Mouse (Mus musculus) intestine, embryonic 14.5 days (tissue): ENCODE measurements around the gene Pramel5. TPM values are rescaled to one million over a fixed set of nuclear protein-coding genes. Genes with fewer than 3 reads are reported as not detected.
"Not testable (repeated sequence)": the region's sequence is repeated elsewhere in the genome, so short reads cannot be mapped to it uniquely, and the experiment has no call there.

Source experiments
- ATAC-seq: fragments of 200-750 bp; cut with Nextera tagmentation; replicated peaks from 2 replicates; pipeline ENCODE4 v1.8.0; 2017; ENCODE audit warnings: low read depth, moderate number of reproducible peaks, moderate TSS enrichment, moderate library complexity; ENCODE audit not compliant: low FRiP score, low TSS enrichment
- DNase-seq: peaks from one replicate; pipeline ENCODE4 v3.0.0-alpha.2; 2018; ENCODE audit warnings: low spot score
- H3K27ac ChIP-seq: fragments of 300-500 bp; sonication (generic); 2 replicates; pipeline ENCODE4 v1.5.1; 2014; ENCODE audit warnings: low read depth, mild to moderate bottlenecking, control low read depth
- H3K27me3 ChIP-seq: fragments of 300-500 bp; sonication (generic); replicated peaks from 2 replicates; pipeline ENCODE4 v1.6.1; 2014; ENCODE audit warnings: low read length, control low read depth; ENCODE audit not compliant: control insufficient read depth, insufficient read depth
- H3K36me3 ChIP-seq: fragments of 300-500 bp; sonication (generic); 2 replicates; pipeline ENCODE4 v1.6.1; 2014; ENCODE audit warnings: low read length, control low read depth; ENCODE audit not compliant: control insufficient read depth, insufficient read depth
- H3K4me1 ChIP-seq: fragments of 300-500 bp; sonication (generic); replicated peaks from 2 replicates; pipeline ENCODE4 v1.6.1; 2014; ENCODE audit warnings: low read length, control low read depth, mixed read lengths; ENCODE audit not compliant: control insufficient read depth, insufficient read depth
- H3K4me2 ChIP-seq: fragments of 300-500 bp; sonication (generic); 2 replicates; pipeline ENCODE4 v1.6.1; 2014; ENCODE audit warnings: low read length
- H3K4me3 ChIP-seq: fragments of 300-500 bp; sonication (generic); 2 replicates; pipeline ENCODE4 v1.5.1; 2014; ENCODE audit warnings: low read depth, low read length, control low read depth, mixed read lengths
- H3K9ac ChIP-seq: fragments of 300-500 bp; sonication (generic); 2 replicates; pipeline ENCODE4 v1.6.1; 2014; ENCODE audit warnings: mild to moderate bottlenecking, low read length
- H3K9me3 ChIP-seq: fragments of 300-500 bp; sonication (generic); 2 replicates; pipeline ENCODE4 v1.6.1; 2016; ENCODE audit warnings: low read length, control low read depth; ENCODE audit not compliant: control insufficient read depth
- WGBS: fragments of 180-500 bp; shearing (Covaris S2); extraction: QIAGEN DNeasy Blood & Tissue Kit; methylation state at CpG from one replicate; pipeline ENCODE4 v1.1.7; 2014; 5-methylcytosine and 5-hydroxymethylcytosine counted together
- polyA plus RNA-seq: library from polyadenylated mRNA; unstranded; fragments of >200 nt; fragmentation: Nextera tagmentation; extraction: Ambion mirVana; gene quantifications from 2 replicates; pipeline ENCODE4 v1.2.1, GENCODE M21; 2014

The Pramel5 gene
- polyA plus RNA-seq, result not detected in 2 replicates

- not testable (repeated sequence) for DNase-seq, H3K27ac ChIP-seq, H3K4me2 ChIP-seq, H3K36me3 ChIP-seq, H3K4me3 ChIP-seq, H3K27me3 ChIP-seq, H3K4me1 ChIP-seq, H3K9ac ChIP-seq, H3K9me3 ChIP-seq, ATAC-seq
- whole genome bisulfite sequencing, result 81% methylated on average over 1 of the region's 1 CpGs
Measured at GRCm38 (mm10) chr4:144280388-144280787, at the start of gene Pramel5. Pramel5 (minus strand) TSS chr4:144280488.

- not testable (repeated sequence) for H3K36me3 ChIP-seq, H3K9me3 ChIP-seq, H3K4me1 ChIP-seq, H3K27me3 ChIP-seq, DNase-seq, H3K9ac ChIP-seq, H3K4me3 ChIP-seq, H3K27ac ChIP-seq, H3K4me2 ChIP-seq, ATAC-seq
- 60% methylated on average over 4 of the region's 4 CpGs for WGBS
Measured at GRCm38 (mm10) chr4:144329949-144330348, 49.7 kb upstream of the Pramel5 start, which contains the start of gene Gm13128. Gm13128 (plus strand) TSS chr4:144330249.

GRCm38 (mm10) chr4:144312666-144313460 is 32.6 kb upstream of the Pramel5 start:
- ATAC-seq, H3K36me3 ChIP-seq, H3K4me2 ChIP-seq, H3K27ac ChIP-seq, H3K4me1 ChIP-seq, H3K9ac ChIP-seq, H3K27me3 ChIP-seq, H3K4me3 ChIP-seq, DNase-seq, H3K9me3 ChIP-seq: not testable (repeated sequence)
- WGBS, result 71% methylated on average over 2 of the region's 2 CpGs

- not testable (repeated sequence) for H3K4me3 ChIP-seq, H3K9ac ChIP-seq, H3K27ac ChIP-seq, DNase-seq, H3K4me1 ChIP-seq, H3K27me3 ChIP-seq, H3K36me3 ChIP-seq, H3K9me3 ChIP-seq, ATAC-seq, H3K4me2 ChIP-seq
- WGBS, result 53% methylated on average over 1 of the region's 1 CpGs
Measured at GRCm38 (mm10) chr4:144299414-144299813, 19.1 kb upstream of the Pramel5 start.

- ATAC-seq, result not testable (repeated sequence)
Measured at GRCm38 (mm10) chr4:144254768-144255167, 25.5 kb downstream of the Pramel5 start.

More at GRCm38 (mm10) chr4:144254768-144255167, 25.5 kb downstream of the Pramel5 start:
- DNase-seq, H3K9ac ChIP-seq, H3K4me1 ChIP-seq, H3K4me3 ChIP-seq, H3K27ac ChIP-seq, H3K4me2 ChIP-seq, H3K36me3 ChIP-seq, H3K27me3 ChIP-seq, H3K9me3 ChIP-seq: not testable (repeated sequence)

Other genes with a start within 250 kb of the Pramel5 start
- not detected in 2 replicates for gene Pramel4, start 221.4 kb downstream of the Pramel5 start, polyA plus RNA-seq
- gene Gm13102, start 174.0 kb downstream of the Pramel5 start, polyA plus RNA-seq, result not detected in 2 replicates
- gene Oog3, start 117.8 kb downstream of the Pramel5 start, polyA plus RNA-seq, result not detected in 2 replicates
- gene Oog2, start 89.8 kb downstream of the Pramel5 start, polyA plus RNA-seq, result not detected in 2 replicates
- not detected in 2 replicates for gene C87977, start 67.2 kb downstream of the Pramel5 start, polyA plus RNA-seq
- gene Gm13128, start 49.8 kb upstream of the Pramel5 start, polyA plus RNA-seq, result not detected in 2 replicates
- gene Gm13119, start 77.5 kb upstream of the Pramel5 start, polyA plus RNA-seq, result not detected in 2 replicates
- not detected in 2 replicates for gene Pramef20, start 97.4 kb upstream of the Pramel5 start, polyA plus RNA-seq
- gene Pramef12, start 128.0 kb upstream of the Pramel5 start, polyA plus RNA-seq, result 0.11 TPM in 1 of 2 replicates, not detected in the other
- not detected in 2 replicates for gene 1700012P22Rik, start 158.3 kb upstream of the Pramel5 start, polyA plus RNA-seq
- gene Gm9944, start 172.8 kb upstream of the Pramel5 start, polyA plus RNA-seq, result not detected in 2 replicates
- not detected in 2 replicates for gene Aadacl3, start 183.3 kb upstream of the Pramel5 start, polyA plus RNA-seq
- not detected in 2 replicates for gene 9430007A20Rik, start 239.3 kb upstream of the Pramel5 start, polyA plus RNA-seq